Mouse (Mus musculus) liver, adult 2 months (tissue): Measurements from ENCODE around the gene Il1b. TPM values are rescaled to one million over a fixed set of nuclear protein-coding genes. Genes with fewer than 3 reads are reported as not detected.

Source experiments
- DNase-seq: peaks from one replicate; pipeline ENCODE4 v3.0.0-alpha.2; 2011; ENCODE audit warnings: low read depth, low spot score; ENCODE audit errors: extremely low read depth
- H3K27ac ChIP-seq: fragments of 200-500 bp; replicated peaks from 2 replicates; pipeline ENCODE4 v1.5.1; 2012; ENCODE audit warnings: low read depth, mild to moderate bottlenecking, control low read depth, inconsistent platforms, low read length; ENCODE audit not compliant: insufficient read depth
- H3K27me3 ChIP-seq: fragments of 200-500 bp; 2 replicates; pipeline ENCODE4 v1.6.1; 2012; ENCODE audit warnings: mild to moderate bottlenecking, moderate library complexity, low read length, inconsistent platforms; ENCODE audit not compliant: control insufficient read depth, insufficient read depth
- H3K36me3 ChIP-seq: fragments of 200-500 bp; 2 replicates; pipeline ENCODE4 v1.6.1; 2012; ENCODE audit warnings: low read length, inconsistent platforms; ENCODE audit not compliant: control insufficient read depth, insufficient read depth
- H3K4me1 ChIP-seq: fragments of 200-500 bp; 2 replicates; pipeline ENCODE4 v1.6.1; 2011; ENCODE audit warnings: low read length; ENCODE audit not compliant: control insufficient read depth, insufficient read depth
- H3K4me3 ChIP-seq: fragments of 200-500 bp; 2 replicates; pipeline ENCODE4 v1.5.1; 2011; ENCODE audit warnings: low read depth, mild to moderate bottlenecking, control low read depth, low read length, moderate library complexity; ENCODE audit not compliant: insufficient read depth
- H3K79me2 ChIP-seq: fragments of 200-500 bp; 2 replicates; pipeline ENCODE4 v1.6.1; 2012; ENCODE audit warnings: inconsistent platforms, mild to moderate bottlenecking, low read length, moderate library complexity; ENCODE audit not compliant: control insufficient read depth, insufficient read depth
- H3K9ac ChIP-seq: fragments of 200-500 bp; 2 replicates; pipeline ENCODE4 v1.6.1; 2012; ENCODE audit warnings: low read depth, mild to moderate bottlenecking, control low read depth, inconsistent platforms, low read length
- CTCF ChIP-seq: fragments of 200-500 bp; IDR thresholded peaks from 2 replicates; pipeline ENCODE4 v1.5.1; 2011; ENCODE audit warnings: low read depth, low read length, control low read depth
- POLR2A ChIP-seq: fragments of 200-500 bp; IDR thresholded peaks from 2 replicates; pipeline ENCODE4 v1.6.1; 2011; ENCODE audit warnings: low read length, control low read depth; ENCODE audit not compliant: insufficient read depth; ENCODE audit errors: extremely low read depth
- WGBS: fragments of 180-500 bp; shearing (Covaris S2); methylation state at CpG from one replicate; pipeline ENCODE4 v1.1.7; 2018; 5-methylcytosine and 5-hydroxymethylcytosine counted together
- polyA plus RNA-seq: library from polyadenylated mRNA; depleted of rRNA; stranded (reverse); fragments of >200 nt; gene quantifications from 2 replicates; pipeline ENCODE4 v1.2.3, GENCODE M21; 2012
- total RNA-seq: library from RNA; depleted of rRNA; stranded (reverse); fragments of >200 nt; gene quantifications from 2 replicates; pipeline ENCODE4 v1.2.3, GENCODE M21; 2014

The Il1b gene
- total and polyA plus RNA-seq, 2 experiments, result 0.84 to 2.1 TPM

GRCm38 (mm10) chr2:129408476-129408875 lies 37.5 kb upstream of the Il1b start:
- H3K27ac ChIP-seq, result no peak overlapping the region
- no peaks in the 10 kb centered on the region for H3K36me3 ChIP-seq
- no peak overlapping the region for H3K4me3 ChIP-seq
- no peaks in the 10 kb centered on the region for H3K79me2 ChIP-seq
- no peak for DNase-seq
- no peak for TF ChIP-seq POLR2A
- peak; percentile 87 for TF ChIP-seq CTCF
- H3K4me1 ChIP-seq, result no peaks in the 10 kb centered on the region
- H3K9ac ChIP-seq, result no peak overlapping the region
- H3K27me3 ChIP-seq, result no peaks in the 10 kb centered on the region
- 12% methylated on average over 18 of the region's 18 CpGs for WGBS

- WGBS, result 87% methylated on average over 13 of the region's 13 CpGs
- Histone ChIP-seq H3K4me3 (no peak overlapping the region), H3K27ac (no peak overlapping the region), H3K9ac (no peak overlapping the region), H3K36me3 (no peaks in the 10 kb centered on the region), H3K79me2 (no peaks in the 10 kb centered on the region), H3K27me3 (no peaks in the 10 kb centered on the region), H3K4me1 (no peaks in the 10 kb centered on the region)
- no peak for DNase-seq
- TF ChIP-seq CTCF, result no peak
Measured at GRCm38 (mm10) chr2:129407596-129407995, 36.7 kb upstream of the Il1b start.

GRCm38 (mm10) chr2:129406508-129406907 lies 35.6 kb upstream of the Il1b start:
- Histone ChIP-seq H3K36me3 (no peaks in the 10 kb centered on the region), H3K9ac (no peak overlapping the region), H3K4me1 (no peaks in the 10 kb centered on the region), H3K27ac (no peak overlapping the region), H3K4me3 (no peak overlapping the region), H3K79me2 (no peaks in the 10 kb centered on the region), H3K27me3 (no peaks in the 10 kb centered on the region)
- no peak for DNase-seq
- TF ChIP-seq POLR2A (no peak), CTCF (peak; percentile 25; the same call in 1 of the 2 replicates)
- 89% methylated on average over 8 of the region's 8 CpGs for WGBS

GRCm38 (mm10) chr2:129403786-129404185 lies 32.8 kb upstream of the Il1b start:
- no peak for DNase-seq
- 92% methylated on average over 2 of the region's 2 CpGs for WGBS
- H3K36me3 ChIP-seq, result no peaks in the 10 kb centered on the region

GRCm38 (mm10) chr2:129402330-129402729 lies 31.4 kb upstream of the Il1b start:
- Histone ChIP-seq H3K27ac (no peak overlapping the region), H3K27me3 (no peaks in the 10 kb centered on the region), H3K9ac (no peak overlapping the region), H3K4me3 (no peak overlapping the region), H3K36me3 (no peaks in the 10 kb centered on the region), H3K4me1 (no peaks in the 10 kb centered on the region), H3K79me2 (no peaks in the 10 kb centered on the region)
- no peak for TF ChIP-seq POLR2A
- TF ChIP-seq CTCF, result no peak
- WGBS, result 80% methylated on average over 3 of the region's 3 CpGs
- no peak for DNase-seq

More at GRCm38 (mm10) chr2:129403786-129404185, 32.8 kb upstream of the Il1b start:
- H3K9ac ChIP-seq, result no peak overlapping the region
- TF ChIP-seq POLR2A (no peak), CTCF (no peak)
- no peaks in the 10 kb centered on the region for H3K79me2 ChIP-seq
- H3K27me3 ChIP-seq, result no peaks in the 10 kb centered on the region
- H3K4me1 ChIP-seq, result no peaks in the 10 kb centered on the region
- H3K4me3 ChIP-seq, result no peak overlapping the region
- H3K27ac ChIP-seq, result no peak overlapping the region

- WGBS, result 87% methylated on average over 5 of the region's 5 CpGs
- Histone ChIP-seq H3K9ac (no peak overlapping the region), H3K27me3 (no peaks in the 10 kb centered on the region), H3K36me3 (no peaks in the 10 kb centered on the region), H3K27ac (no peak overlapping the region), H3K4me1 (no peaks in the 10 kb centered on the region), H3K4me3 (no peak overlapping the region), H3K79me2 (no peaks in the 10 kb centered on the region)
- TF ChIP-seq POLR2A, result no peak
- no peak for TF ChIP-seq CTCF
- no peak for DNase-seq
Measured at GRCm38 (mm10) chr2:129401803-129402202, 30.9 kb upstream of the Il1b start.
